Mouse (Mus musculus) midbrain, embryonic 11.5 days (tissue): ENCODE data around the gene Olfr187. TPM values are rescaled to one million over a fixed set of nuclear protein-coding genes. Genes with fewer than 3 reads are reported as not detected.

ENCODE experiments used
- ATAC-seq: fragments of 200-750 bp; cut with Nextera tagmentation; 2 replicates; pipeline ENCODE4 v1.8.0; 2017; ENCODE audit warnings: moderate TSS enrichment, moderate library complexity; ENCODE audit not compliant: low FRiP score
- DNase-seq: peaks from one replicate; pipeline ENCODE4 v3.0.0; 2015; ENCODE audit warnings: low spot score; ENCODE audit errors: missing footprints
- H3K27ac ChIP-seq: fragments of 300-500 bp; sonication (generic); 2 replicates; pipeline ENCODE4 v1.5.1; 2014; ENCODE audit warnings: low read depth, low read length
- H3K27me3 ChIP-seq: fragments of 300-500 bp; sonication (generic); 2 replicates; pipeline ENCODE4 v1.6.1; 2014; ENCODE audit warnings: mild to moderate bottlenecking, low read length, moderate library complexity, mixed read lengths; ENCODE audit not compliant: control insufficient read depth, insufficient read depth
- H3K36me3 ChIP-seq: fragments of 300-500 bp; sonication (generic); 2 replicates; pipeline ENCODE4 v1.6.1; 2014; ENCODE audit warnings: mild to moderate bottlenecking, low read length, moderate library complexity, mixed read lengths; ENCODE audit not compliant: control insufficient read depth, insufficient read depth
- H3K4me1 ChIP-seq: fragments of 300-500 bp; sonication (generic); 2 replicates; pipeline ENCODE4 v1.6.1; 2014; ENCODE audit warnings: low read length; ENCODE audit not compliant: control insufficient read depth, insufficient read depth
- H3K4me2 ChIP-seq: fragments of 300-500 bp; sonication (generic); 2 replicates; pipeline ENCODE4 v1.6.1; 2014; ENCODE audit warnings: mild to moderate bottlenecking, moderate library complexity
- H3K4me3 ChIP-seq: fragments of 300-500 bp; sonication (generic); 2 replicates; pipeline ENCODE4 v1.5.1; 2014; ENCODE audit warnings: low read depth, low read length
- H3K9ac ChIP-seq: fragments of 300-500 bp; sonication (generic); 2 replicates; pipeline ENCODE4 v1.6.1; 2014; ENCODE audit warnings: low read length
- H3K9me3 ChIP-seq: fragments of 300-500 bp; sonication (generic); 2 replicates; pipeline ENCODE4 v1.6.1; 2016; ENCODE audit warnings: low read length; ENCODE audit not compliant: control insufficient read depth
- WGBS: fragments of 180-500 bp; shearing (Covaris S2); extraction: QIAGEN DNeasy Blood & Tissue Kit; methylation state at CpG from one replicate; pipeline ENCODE4 v1.1.7; 2014; 5-methylcytosine and 5-hydroxymethylcytosine counted together
- polyA plus RNA-seq: library from polyadenylated mRNA; unstranded; fragments of >200 nt; fragmentation: Nextera tagmentation; extraction: Ambion mirVana; gene quantifications from 2 replicates; pipeline ENCODE4 v1.2.1, GENCODE M21; 2014

The Olfr187 gene
- polyA plus RNA-seq, 1 experiment from 2014 or later, result not detected

DNA sequence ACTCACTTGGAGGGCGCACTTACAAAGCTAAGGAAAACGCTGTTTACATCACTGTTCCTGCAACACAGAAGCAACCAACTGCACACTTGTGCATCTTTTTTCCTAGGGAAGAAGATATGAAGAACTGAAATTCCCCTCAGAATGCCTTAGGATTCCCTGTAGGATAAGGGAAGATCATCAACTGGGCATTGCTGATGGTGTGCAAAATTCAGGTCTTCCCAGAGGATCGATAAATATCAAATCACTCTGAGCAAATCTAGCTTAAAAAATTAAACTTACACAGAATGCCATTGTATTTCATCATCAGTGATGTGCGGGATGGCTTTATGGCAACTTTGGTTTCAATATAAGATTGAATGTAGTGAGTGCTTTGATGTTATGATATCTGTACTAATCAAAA is 9.4 kb downstream of the Olfr187 start, which contains the start of gene Olfr186:
TSS of gene Olfr186 (minus strand) at position 101 of the 400 bp plus-strand sequence.
- no peak within 1 kb of the TSS for H3K9ac ChIP-seq
- no peak within 1 kb of the TSS for H3K4me2 ChIP-seq
- no peaks in the 10 kb centered on the region for H3K9me3 ChIP-seq
- no peak within 1 kb of the TSS for H3K27ac ChIP-seq
- no peak for ATAC-seq
- no peak within 1 kb of the TSS for H3K4me3 ChIP-seq
- H3K4me1 ChIP-seq, result no peaks in the 10 kb centered on the region
- H3K27me3 ChIP-seq, result no peaks in the 10 kb centered on the region
- 92% methylated on average over 4 of the region's 4 CpGs for WGBS
- no peak for DNase-seq
- H3K36me3 ChIP-seq, result no peaks in the 10 kb centered on the region

DNA sequence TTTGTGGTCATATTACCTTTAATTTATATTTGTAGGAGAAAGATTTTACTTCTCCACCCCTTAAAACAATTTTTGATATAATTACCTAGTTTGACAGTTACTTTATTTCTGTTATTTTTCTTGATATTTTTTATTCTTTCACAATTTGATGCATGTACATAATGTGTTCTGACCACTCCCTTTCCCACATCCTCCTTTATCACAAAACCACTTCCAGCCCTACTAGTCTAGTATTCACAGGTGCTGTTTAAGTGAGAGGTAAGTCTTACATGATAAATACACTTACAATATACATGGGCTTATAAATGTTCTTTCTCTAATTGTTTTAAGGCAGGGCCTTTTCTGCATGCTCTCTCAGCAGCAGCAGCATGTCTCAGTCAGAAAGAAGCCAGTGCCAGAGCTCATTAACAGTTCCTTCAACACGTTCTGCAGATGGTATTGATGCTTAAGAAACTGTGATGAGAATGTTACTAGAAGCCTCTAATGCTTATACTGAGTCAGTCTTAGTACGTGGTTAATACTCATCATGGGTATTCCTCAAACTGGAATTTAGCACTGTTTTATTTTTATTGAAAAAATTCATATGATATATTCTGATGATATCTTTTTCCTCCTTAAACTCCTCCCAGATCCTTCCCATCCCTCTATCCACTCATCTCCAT is 26.1 kb downstream of the Olfr187 start:
- Histone ChIP-seq H3K27me3 (no peaks in the 10 kb centered on the region), H3K9me3 (no peaks in the 10 kb centered on the region), H3K4me3 (no peak overlapping the region), H3K36me3 (no peaks in the 10 kb centered on the region), H3K4me2 (no peak overlapping the region), H3K27ac (no peak overlapping the region), H3K4me1 (no peaks in the 10 kb centered on the region), H3K9ac (no peak overlapping the region)
- ATAC-seq, result no peak
- no peak for DNase-seq
- 67% methylated on average over 2 of the region's 2 CpGs for WGBS

DNA sequence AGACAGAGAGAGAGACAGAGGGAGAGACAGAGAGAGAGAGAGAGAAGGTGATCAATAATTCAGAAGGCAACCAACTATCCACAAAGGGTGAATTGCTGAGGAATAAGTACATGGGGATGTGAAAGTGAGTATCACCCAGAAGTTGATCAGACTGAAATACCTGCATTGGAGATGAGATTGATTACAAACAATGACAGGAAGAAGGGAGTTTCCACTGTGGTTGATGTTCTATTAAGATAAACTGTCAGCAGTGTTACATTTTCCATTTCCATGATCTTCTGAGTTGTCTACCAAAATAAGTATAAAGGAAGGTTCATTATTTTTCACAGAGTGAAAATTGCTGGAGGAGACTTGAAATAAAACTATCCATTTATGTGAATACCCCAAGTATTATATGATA is 32.4 kb downstream of the Olfr187 start:
- H3K27ac ChIP-seq, result no peak overlapping the region
- no peak for DNase-seq
- no peak for ATAC-seq

DNA sequence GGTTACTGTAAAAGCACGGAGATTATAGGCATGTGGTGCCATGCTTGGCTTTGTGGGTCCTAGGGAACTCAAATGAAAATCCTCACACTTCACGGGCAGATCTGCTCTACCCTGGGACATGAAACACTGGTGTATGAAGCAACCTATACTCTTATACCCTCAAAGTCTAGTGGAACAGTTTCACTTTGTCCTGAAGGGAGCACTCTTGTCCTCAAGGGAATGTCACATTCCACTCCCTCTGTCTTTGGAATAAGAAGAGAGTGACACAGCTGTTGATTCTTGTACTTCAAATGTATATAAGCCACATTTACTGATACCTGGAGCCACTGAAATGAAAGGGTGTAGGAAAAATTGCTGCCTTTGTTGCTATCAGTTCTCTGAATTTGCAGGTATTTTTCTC is 44.5 kb downstream of the Olfr187 start, which contains the start of gene Olfr183:
TSS of gene Olfr183 (plus strand) at position 301 of the 400 bp plus-strand sequence.
- H3K9ac ChIP-seq, result no peak within 1 kb of the TSS

More for the DNA sequence above, 32.4 kb downstream of the Olfr187 start:
- Histone ChIP-seq H3K27me3 (no peaks in the 10 kb centered on the region), H3K36me3 (no peaks in the 10 kb centered on the region), H3K4me3 (no peak overlapping the region), H3K4me2 (no peak overlapping the region), H3K9me3 (no peaks in the 10 kb centered on the region), H3K9ac (no peak overlapping the region), H3K4me1 (no peaks in the 10 kb centered on the region)

More for the DNA sequence above, 44.5 kb downstream of the Olfr187 start, which contains the start of gene Olfr183:
- DNase-seq (no peak), ATAC-seq (no peak)
- no peak within 1 kb of the TSS for H3K4me3 ChIP-seq
- no peak within 1 kb of the TSS for H3K4me2 ChIP-seq
- no peaks in the 10 kb centered on the region for H3K4me1 ChIP-seq
- H3K9me3 ChIP-seq, result no peaks in the 10 kb centered on the region
- no peaks in the 10 kb centered on the region for H3K27me3 ChIP-seq
- no peaks in the 10 kb centered on the region for H3K36me3 ChIP-seq
- H3K27ac ChIP-seq, result no peak within 1 kb of the TSS
- 75% methylated on average over 2 of the region's 2 CpGs for WGBS

Other genes with a start within 250 kb of the Olfr187 start
- gene Olfr173, start 239.5 kb downstream of the Olfr187 start, polyA plus RNA-seq, result not detected in 2 replicates
- gene Olfr175-ps1, start 213.0 kb downstream of the Olfr187 start, polyA plus RNA-seq, result not detected in 2 replicates
- not detected in 2 replicates for gene Olfr177, start 165.0 kb downstream of the Olfr187 start, polyA plus RNA-seq
- not detected in 2 replicates for gene Olfr178, start 147.7 kb downstream of the Olfr187 start, polyA plus RNA-seq
- gene Olfr181, start 111.0 kb downstream of the Olfr187 start, polyA plus RNA-seq, result not detected in 2 replicates
- not detected in 2 replicates for gene Olfr180, start 110.4 kb downstream of the Olfr187 start, polyA plus RNA-seq
- not detected in 2 replicates for gene Olfr183, start 44.4 kb downstream of the Olfr187 start, polyA plus RNA-seq
- gene Olfr186, start 9.5 kb downstream of the Olfr187 start, polyA plus RNA-seq, result not detected in 2 replicates
- not detected in 2 replicates for gene Olfr190, start 38.2 kb upstream of the Olfr187 start, polyA plus RNA-seq
- not detected in 2 replicates for gene Olfr191, start 50.1 kb upstream of the Olfr187 start, polyA plus RNA-seq
- not detected in 2 replicates for gene Olfr193, start 72.1 kb upstream of the Olfr187 start, polyA plus RNA-seq
- not detected in 2 replicates for gene Olfr194, start 81.3 kb upstream of the Olfr187 start, polyA plus RNA-seq
- gene Olfr195, start 107.3 kb upstream of the Olfr187 start, polyA plus RNA-seq, result not detected in 2 replicates
- gene Olfr196, start 130.7 kb upstream of the Olfr187 start, polyA plus RNA-seq, result not detected in 2 replicates
- not detected in 2 replicates for gene Olfr198, start 163.8 kb upstream of the Olfr187 start, polyA plus RNA-seq
- not detected in 2 replicates for gene Olfr199, start 180.0 kb upstream of the Olfr187 start, polyA plus RNA-seq
- gene Olfr201, start 232.9 kb upstream of the Olfr187 start, polyA plus RNA-seq, result not detected in 2 replicates
- gene Olfr202, start 247.0 kb upstream of the Olfr187 start, polyA plus RNA-seq, result not detected in 2 replicates